Mouse (Mus musculus): ENCODE measurements around the gene Synpo2. TPM values are rescaled to one million over a fixed set of nuclear protein-coding genes. Genes with fewer than 3 reads are reported as not detected.

Synpo2 gene
- total RNA-seq, 1 experiment: 1.6 TPM

GRCm38 (mm10) chr3:123092913-123093639, 142.9 kb downstream of the Synpo2 start:
- no peak for TF ChIP-seq ZNF384 (IDR thresholded peaks at IDR 0.05; ENCODE audit: low read depth, low read length)
- Histone ChIP-seq H3K4me3 (ENCODE audit: insufficient read depth in 1 of 2, low read depth in 1 of 2, low read length in 2 of 2, poor library complexity in 1 of 2, severe bottlenecking in 1 of 2) (no peak overlapping the region), H3K9ac (ENCODE audit: insufficient read depth, low read depth, low read length, poor library complexity, severe bottlenecking) (no peak overlapping the region), H3K9me3 (ENCODE audit: control insufficient read depth, insufficient read depth, low read depth, low read length) (no peaks in the 10 kb centered on the region), H3K4me1 (ENCODE audit: control insufficient read depth in 2 of 2, insufficient read depth in 2 of 2, low read length in 2 of 2, poor library complexity in 1 of 2) (peaks cover 0 to 2% of the 10 kb centered on the region in 2 experiments; a peak in 2 of 4 replicates), H3K36me3 (ENCODE audit: control insufficient read depth, insufficient read depth, low read length, poor library complexity, severe bottlenecking) (no peaks in the 10 kb centered on the region), H3K27ac (ENCODE audit: insufficient read depth, low read depth, low read length, poor library complexity, severe bottlenecking) (no peak overlapping the region)
- in situ Hi-C loops (cut with MboI; ENCODE audit: low sequenced_read_pairs in 2 of 2, unreplicated experiment in 2 of 2): no loop called here
- DNase-seq (ENCODE audit: low read depth, low spot score): no peak

- no peak for DNase-seq (ENCODE audit: low read depth, low spot score)
- no peak overlapping the region for H3K27ac ChIP-seq (ENCODE audit: insufficient read depth, low read depth, low read length, poor library complexity, severe bottlenecking)
- TF ChIP-seq ZC3H11A (IDR thresholded peaks at IDR 0.05; ENCODE audit: borderline replicate concordance, low read depth, low read length) (no peak), CHD2 (IDR thresholded peaks at IDR 0.05; ENCODE audit: low read depth, low read length) (no peak), MAFK (IDR thresholded peaks at IDR 0.05; ENCODE audit: insufficient read depth, low read depth, low read length) (no peak)
- no peaks in the 10 kb centered on the region for H3K9me3 ChIP-seq (ENCODE audit: control insufficient read depth, insufficient read depth, low read depth, low read length)
- no peak overlapping the region for H3K4me3 ChIP-seq (ENCODE audit: insufficient read depth in 1 of 2, low read depth in 1 of 2, low read length in 2 of 2, poor library complexity in 1 of 2, severe bottlenecking in 1 of 2)
- no peak overlapping the region for H3K9ac ChIP-seq (ENCODE audit: insufficient read depth, low read depth, low read length, poor library complexity, severe bottlenecking)
- in situ Hi-C loops (cut with MboI; ENCODE audit: low sequenced_read_pairs in 2 of 2, unreplicated experiment in 2 of 2): no loop called here
- no peaks in the 10 kb centered on the region for H3K36me3 ChIP-seq (ENCODE audit: control insufficient read depth, insufficient read depth, low read length, poor library complexity, severe bottlenecking)
- H3K4me1 ChIP-seq (ENCODE audit: control insufficient read depth in 2 of 2, insufficient read depth in 2 of 2, low read length in 2 of 2, poor library complexity in 1 of 2): peaks cover 0 to 2% of the 10 kb centered on the region in 2 experiments; a peak in 2 of 4 replicates
These were observed 143.5 kb downstream of the Synpo2 start for GRCm38 (mm10) chr3:123092442-123092841.

- Histone ChIP-seq H3K27ac (ENCODE audit: insufficient read depth, low read depth, low read length, poor library complexity, severe bottlenecking) (no peak overlapping the region), H3K4me3 (ENCODE audit: insufficient read depth in 1 of 2, low read depth in 1 of 2, low read length in 2 of 2, poor library complexity in 1 of 2, severe bottlenecking in 1 of 2) (no peak overlapping the region), H3K36me3 (ENCODE audit: control insufficient read depth, insufficient read depth, low read length, poor library complexity, severe bottlenecking) (no peaks in the 10 kb centered on the region), H3K9ac (ENCODE audit: insufficient read depth, low read depth, low read length, poor library complexity, severe bottlenecking) (no peak overlapping the region), H3K9me3 (ENCODE audit: control insufficient read depth, insufficient read depth, low read depth, low read length) (no peaks in the 10 kb centered on the region), H3K4me1 (ENCODE audit: control insufficient read depth in 2 of 2, insufficient read depth in 2 of 2, low read length in 2 of 2, poor library complexity in 1 of 2) (peaks cover 3 to 5% of the 10 kb centered on the region in 2 experiments; a peak in 2 of 4 replicates)
- in situ Hi-C loops (cut with MboI; ENCODE audit: low sequenced_read_pairs in 2 of 2, unreplicated experiment in 2 of 2): no loop called here
- TF ChIP-seq MAFK (IDR thresholded peaks at IDR 0.05; ENCODE audit: insufficient read depth, low read depth, low read length) (no peak), ZNF384 (IDR thresholded peaks at IDR 0.05; ENCODE audit: low read depth, low read length) (no peak), CHD2 (IDR thresholded peaks at IDR 0.05; ENCODE audit: low read depth, low read length) (no peak), HCFC1 (IDR thresholded peaks at IDR 0.05; ENCODE audit: borderline replicate concordance, insufficient read depth, low read length) (no peak), ZC3H11A (IDR thresholded peaks at IDR 0.05; ENCODE audit: borderline replicate concordance, low read depth, low read length) (no peak)
- DNase-seq (ENCODE audit: low read depth, low spot score): no peak
These were observed 146.5 kb downstream of the Synpo2 start for GRCm38 (mm10) chr3:123089297-123090020.

- no peak for DNase-seq (ENCODE audit: low read depth, low spot score)
- no peak for TF ChIP-seq CHD2 (IDR thresholded peaks at IDR 0.05; ENCODE audit: low read depth, low read length)
- no peak for TF ChIP-seq HCFC1 (IDR thresholded peaks at IDR 0.05; ENCODE audit: borderline replicate concordance, insufficient read depth, low read length)
- TF ChIP-seq MAFK (IDR thresholded peaks at IDR 0.05; ENCODE audit: insufficient read depth, low read depth, low read length): no peak
- TF ChIP-seq ZC3H11A (IDR thresholded peaks at IDR 0.05; ENCODE audit: borderline replicate concordance, low read depth, low read length): no peak
- no peak for TF ChIP-seq ZNF384 (IDR thresholded peaks at IDR 0.05; ENCODE audit: low read depth, low read length)
- in situ Hi-C loops (cut with MboI; ENCODE audit: low sequenced_read_pairs in 2 of 2, unreplicated experiment in 2 of 2): no loop called here
These were observed 147.7 kb downstream of the Synpo2 start for GRCm38 (mm10) chr3:123088284-123088683.

More at GRCm38 (mm10) chr3:123088284-123088683, 147.7 kb downstream of the Synpo2 start:
- no peak overlapping the region for H3K27ac ChIP-seq (ENCODE audit: insufficient read depth, low read depth, low read length, poor library complexity, severe bottlenecking)
- no peak overlapping the region for H3K9ac ChIP-seq (ENCODE audit: insufficient read depth, low read depth, low read length, poor library complexity, severe bottlenecking)
- no peak overlapping the region for H3K4me3 ChIP-seq (ENCODE audit: insufficient read depth in 1 of 2, low read depth in 1 of 2, low read length in 2 of 2, poor library complexity in 1 of 2, severe bottlenecking in 1 of 2)
- no peaks in the 10 kb centered on the region for H3K36me3 ChIP-seq (ENCODE audit: control insufficient read depth, insufficient read depth, low read length, poor library complexity, severe bottlenecking)
- peaks cover 3 to 5% of the 10 kb centered on the region in 2 experiments; a peak in 2 of 4 replicates for H3K4me1 ChIP-seq (ENCODE audit: control insufficient read depth in 2 of 2, insufficient read depth in 2 of 2, low read length in 2 of 2, poor library complexity in 1 of 2)
- no peaks in the 10 kb centered on the region for H3K9me3 ChIP-seq (ENCODE audit: control insufficient read depth, insufficient read depth, low read depth, low read length)
